Mouse (Mus musculus) olfactory bulb, adult 2 months (tissue): ENCODE measurements around the gene Kcnq5. TPM values are rescaled to one million over a fixed set of nuclear protein-coding genes. Genes with fewer than 3 reads are reported as not detected.

ENCODE experiments used
- H3K27ac ChIP-seq: fragments of 200-500 bp; 2 replicates; pipeline ENCODE4 v1.5.1; 2012; ENCODE audit warnings: low read depth, low read length; ENCODE audit not compliant: insufficient read depth
- H3K4me1 ChIP-seq: fragments of 200-500 bp; 2 replicates; pipeline ENCODE4 v1.6.1; 2012; ENCODE audit warnings: low read length; ENCODE audit not compliant: control insufficient read depth, insufficient read depth
- H3K4me3 ChIP-seq: fragments of 200-500 bp; 2 replicates; pipeline ENCODE4 v1.5.1; 2012; ENCODE audit warnings: mild to moderate bottlenecking, low read depth, low read length, moderate library complexity; ENCODE audit not compliant: insufficient read depth
- CTCF ChIP-seq: fragments of 200-500 bp; IDR thresholded peaks from 2 replicates; pipeline ENCODE4 v1.5.1; 2012; ENCODE audit warnings: low read depth, mild to moderate bottlenecking, low read length, moderate library complexity; ENCODE audit not compliant: insufficient read depth
- POLR2A ChIP-seq: fragments of 200-500 bp; IDR thresholded peaks from 2 replicates; pipeline ENCODE4 v1.6.1; 2012; ENCODE audit warnings: mild to moderate bottlenecking, low read depth, low read length, moderate library complexity; ENCODE audit not compliant: insufficient read depth
- WGBS: fragments of 180-500 bp; shearing (Covaris S2); methylation state at CpG from one replicate; pipeline ENCODE4 v1.1.7; 2018; 5-methylcytosine and 5-hydroxymethylcytosine counted together
- polyA plus RNA-seq: library from polyadenylated mRNA; stranded (reverse); fragments of >200 nt; gene quantifications from 2 replicates; pipeline ENCODE4 v1.2.4, GENCODE M21; 2012; ENCODE audit warnings: low replicate concordance; ENCODE audit not compliant: missing spikeins, insufficient read depth, insufficient read length

Gene Kcnq5
- not detected in 2 replicates for polyA plus RNA-seq

DNA sequence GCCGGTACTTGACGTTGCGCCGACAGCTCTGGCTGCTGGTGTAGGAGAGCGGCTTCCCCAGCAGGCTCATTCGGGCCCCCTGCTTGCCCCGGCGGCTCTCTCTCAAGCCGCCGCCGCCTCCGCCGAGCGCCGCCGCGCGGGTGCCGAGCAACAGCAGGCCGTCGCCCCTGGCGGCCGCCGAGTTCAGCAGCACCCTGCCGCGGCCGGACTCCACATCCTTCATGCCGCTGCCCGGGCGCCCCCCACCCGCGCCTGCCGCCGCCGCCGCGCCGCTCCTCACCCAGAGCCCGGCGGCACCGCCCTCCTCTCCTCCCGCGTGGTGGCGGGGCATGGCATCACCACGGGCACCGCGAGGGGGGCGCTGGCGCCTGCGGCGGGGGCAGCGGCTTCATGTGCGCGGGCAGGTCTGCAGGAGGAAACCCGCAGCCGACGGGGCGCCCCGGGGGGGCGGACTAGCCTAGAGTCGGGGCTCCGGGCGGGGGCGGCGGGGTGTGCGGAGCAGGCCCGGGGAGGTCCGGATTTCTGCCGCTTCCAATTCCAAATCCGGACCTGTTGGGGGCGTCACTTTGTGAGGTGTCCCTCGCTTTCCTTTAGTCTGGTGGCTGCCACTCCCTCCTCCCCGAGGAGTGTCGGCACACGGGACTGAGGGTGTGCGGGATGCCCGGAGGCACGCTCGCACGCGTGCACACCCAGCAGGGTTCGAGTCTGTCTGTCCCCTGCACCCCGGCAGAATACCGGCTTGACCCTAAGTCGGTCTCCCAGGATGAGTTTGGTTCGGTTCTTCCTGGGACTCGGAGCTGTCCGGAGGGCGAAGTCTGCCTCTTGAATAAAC, at the start of gene Kcnq5:
Gene Kcnq5 (minus strand): TSS at position 692 of the 832 bp plus-strand sequence.
- under 1% methylated on average over 89 of the region's 89 CpGs for WGBS
- peak within 1 kb of the TSS; percentile 68 for H3K4me3 ChIP-seq
- TF ChIP-seq CTCF (peak; percentile 36), POLR2A (no peak)
- peak within 1 kb of the TSS; percentile 74 for H3K27ac ChIP-seq
- peaks cover 20% of the 10 kb centered on the region for H3K4me1 ChIP-seq

GRCm38 (mm10) chr1:21979755-21980154, 18.0 kb upstream of the Kcnq5 start:
- no peak overlapping the region for H3K27ac ChIP-seq
- no peak for TF ChIP-seq CTCF
- TF ChIP-seq POLR2A, result no peak
- no peaks in the 10 kb centered on the region for H3K4me1 ChIP-seq
- H3K4me3 ChIP-seq, result no peak overlapping the region

DNA sequence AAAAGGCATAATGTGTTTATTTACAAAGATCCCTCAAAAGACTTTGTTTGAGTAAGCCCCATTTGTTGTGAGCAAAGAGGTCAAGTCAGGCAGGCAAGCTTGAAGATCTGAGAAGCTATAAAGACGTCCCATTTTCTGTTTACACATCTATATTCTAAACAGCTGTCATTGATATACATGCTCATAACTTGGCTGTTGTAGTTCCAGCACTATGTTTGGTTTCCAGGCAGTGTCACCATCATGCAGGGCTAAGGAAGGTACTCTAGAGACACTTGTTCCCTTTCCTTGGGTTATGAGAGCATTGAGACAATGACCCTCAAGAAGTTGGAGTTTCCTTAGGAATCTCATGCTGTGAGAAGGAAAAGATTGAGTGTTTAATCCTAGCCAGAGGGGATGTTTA, 17.6 kb upstream of the Kcnq5 start:
- Histone ChIP-seq H3K4me3 (no peak overlapping the region), H3K27ac (no peak overlapping the region), H3K4me1 (no peaks in the 10 kb centered on the region)
- 84% methylated on average over 1 of the region's 1 CpGs for WGBS
- no peak for TF ChIP-seq CTCF
- no peak for TF ChIP-seq POLR2A

GRCm38 (mm10) chr1:21974040-21974439, 12.3 kb upstream of the Kcnq5 start:
- Histone ChIP-seq H3K4me3 (no peak overlapping the region), H3K27ac (no peak overlapping the region), H3K4me1 (no peaks in the 10 kb centered on the region)
- no peak for TF ChIP-seq CTCF
- no peak for TF ChIP-seq POLR2A
- WGBS, result 94% methylated on average over 3 of the region's 3 CpGs

- WGBS, result 57% methylated on average over 3 of the region's 3 CpGs
- Histone ChIP-seq H3K27ac (no peak overlapping the region), H3K4me1 (peaks cover 8% of the 10 kb centered on the region), H3K4me3 (no peak overlapping the region)
- TF ChIP-seq CTCF (no peak), POLR2A (no peak)
Observed at GRCm38 (mm10) chr1:21967139-21967538, 5.4 kb upstream of the Kcnq5 start.

DNA sequence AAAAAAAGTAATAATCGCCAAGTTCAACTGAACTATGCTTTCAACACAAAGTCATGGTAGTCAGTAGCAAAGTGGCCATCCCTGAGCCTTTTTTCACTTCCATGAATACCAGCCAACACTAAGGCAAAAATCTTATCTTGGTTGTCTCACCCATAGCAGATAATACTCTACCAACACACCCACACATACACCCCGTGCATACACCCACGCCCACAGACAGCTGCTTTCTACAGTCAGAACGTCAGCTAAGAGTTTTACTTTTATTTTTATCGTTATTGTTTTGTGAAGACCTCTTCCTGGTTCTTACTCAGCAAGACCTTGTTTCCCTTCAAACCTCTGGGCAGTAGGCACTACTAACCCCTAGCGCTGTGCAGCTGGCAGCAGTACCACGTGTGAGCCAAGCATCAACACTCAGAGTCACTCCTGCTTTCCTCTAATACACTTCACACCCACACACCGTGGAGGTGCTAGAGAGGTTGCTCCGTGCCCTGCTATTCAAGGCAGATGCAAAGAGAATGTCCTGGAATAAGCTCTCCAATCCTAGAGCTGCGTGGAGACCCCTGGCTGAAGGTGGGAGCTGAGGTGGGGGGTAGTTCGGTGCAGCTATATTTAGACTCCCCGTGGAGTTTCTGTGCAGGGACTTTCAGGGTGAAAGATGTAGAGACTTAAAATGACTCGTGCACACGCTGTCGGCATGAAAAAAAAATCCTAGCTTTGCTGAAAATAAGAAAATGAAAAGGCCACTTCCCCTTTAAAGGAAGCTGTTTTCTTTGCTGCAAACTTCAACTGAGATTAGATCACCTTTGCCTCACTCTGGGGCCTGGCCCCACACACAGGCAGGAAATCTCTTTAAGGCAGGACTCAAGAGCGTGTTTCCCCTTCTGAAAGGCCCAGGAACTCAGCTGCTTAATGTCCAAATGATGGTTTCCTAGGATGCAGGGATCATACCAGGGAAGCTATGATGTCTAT, 1.4 kb upstream of the Kcnq5 start:
- 35% methylated on average over 16 of the region's 16 CpGs for WGBS
- H3K4me1 ChIP-seq, result peaks cover 20% of the 10 kb centered on the region
- no peak for TF ChIP-seq CTCF
- TF ChIP-seq POLR2A, result no peak
- H3K4me3 ChIP-seq, result no peak overlapping the region
- no peak overlapping the region for H3K27ac ChIP-seq

- 1% methylated on average over 19 of the region's 19 CpGs for WGBS
- peak overlapping the region; percentile 74 for H3K27ac ChIP-seq
- H3K4me1 ChIP-seq, result peaks cover 20% of the 10 kb centered on the region
- H3K4me3 ChIP-seq, result peak overlapping the region; percentile 68
- no peak for TF ChIP-seq CTCF
- TF ChIP-seq POLR2A, result no peak
Observed at GRCm38 (mm10) chr1:21962083-21962471, 335 bp upstream of the Kcnq5 start.

DNA sequence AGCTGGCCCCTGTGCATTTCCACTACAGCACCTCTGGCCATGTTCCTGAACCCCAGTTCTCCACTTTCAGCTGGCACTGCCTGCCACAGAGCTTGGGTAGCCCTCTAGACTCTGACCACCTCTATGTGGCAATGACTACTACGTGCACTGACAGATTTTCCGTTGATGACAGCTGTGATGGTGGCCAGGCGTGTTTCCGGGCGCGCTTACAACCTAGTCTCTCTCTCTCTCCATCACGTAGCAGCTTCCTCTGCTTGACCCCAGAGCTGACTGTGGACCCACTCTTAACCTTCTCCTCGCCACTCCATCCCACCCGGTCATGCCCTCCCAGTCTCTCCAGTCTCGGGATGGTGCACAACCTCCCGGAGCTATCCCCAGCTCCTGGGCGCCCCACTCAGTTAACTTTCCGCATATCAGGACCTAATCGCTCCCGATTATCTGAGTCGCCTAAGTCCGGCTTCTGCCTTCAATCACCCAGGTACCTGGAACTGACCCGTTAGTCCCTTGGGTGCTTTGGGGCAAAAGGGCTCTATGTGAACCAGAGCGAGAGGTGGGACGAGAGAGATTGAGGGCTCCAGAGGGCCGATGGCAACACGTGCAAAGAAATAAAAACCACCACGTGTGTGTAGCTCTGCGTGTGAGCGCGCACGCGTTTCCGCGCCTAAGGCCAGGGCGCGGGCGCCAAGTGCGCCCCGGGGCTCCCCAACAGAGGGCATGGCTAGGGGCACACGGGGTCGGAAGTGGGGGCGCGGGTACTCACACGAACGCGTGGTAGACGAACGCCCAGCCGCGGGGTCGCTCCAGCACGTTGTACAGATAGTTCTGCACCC, 1.1 kb downstream of the Kcnq5 start:
- peak overlapping the region; percentile 68 for H3K4me3 ChIP-seq
- under 1% methylated on average over 48 of the region's 48 CpGs for WGBS
- no peak for TF ChIP-seq CTCF
- TF ChIP-seq POLR2A, result no peak
- peak overlapping the region; percentile 67 for H3K27ac ChIP-seq
- H3K4me1 ChIP-seq, result peaks cover 20% of the 10 kb centered on the region
